Mouse (Mus musculus) MEL (cell line): Measurements from ENCODE around the gene Synpr. TPM values are rescaled to one million over a fixed set of nuclear protein-coding genes. Genes with fewer than 3 reads are reported as not detected.

Experiments used
- DNase-seq: peaks from one replicate; pipeline ENCODE4 v3.0.0; 2011; ENCODE audit warnings: low read depth, low spot score
- H3K27ac ChIP-seq: 2 replicates; pipeline ENCODE4 v1.5.1; 2012; ENCODE audit warnings: low read depth, mild to moderate bottlenecking, control low read depth, low read length, moderate library complexity; ENCODE audit not compliant: control insufficient read depth
- H3K27me3 ChIP-seq, 2 experiments: fragments of 150-350 bp in 1 of 2; sonication (generic) in 1 of 2; 2 replicates each; pipeline ENCODE4 v1.6.1; 2012; ENCODE audit warnings: low read length in 2 of 2, mild to moderate bottlenecking in 2 of 2, improper control_type of control experiment in 1 of 2, moderate library complexity in 1 of 2; ENCODE audit not compliant: insufficient read depth in 2 of 2, control insufficient read depth in 1 of 2
- H3K36me3 ChIP-seq, 2 experiments: 2 replicates each; pipeline ENCODE4 v1.6.1; 2012 to 2014; ENCODE audit warnings: low read length in 2 of 2, improper control_type of control experiment in 1 of 2, inconsistent platforms in 1 of 2, mild to moderate bottlenecking in 1 of 2; ENCODE audit not compliant: insufficient read depth in 2 of 2, control insufficient read depth in 1 of 2
- H3K4me1 ChIP-seq, 2 experiments: fragments of 150-350 bp in 1 of 2; sonication (generic) in 1 of 2; 2 replicates each; pipeline ENCODE4 v1.6.1; 2012; ENCODE audit warnings: low read length in 2 of 2, improper control_type of control experiment in 1 of 2, mild to moderate bottlenecking in 1 of 2; ENCODE audit not compliant: insufficient read depth in 2 of 2, control insufficient read depth in 1 of 2
- H3K4me3 ChIP-seq, 2 experiments: fragments of 150-350 bp in 1 of 2; sonication (generic) in 1 of 2; 2 replicates each; pipeline ENCODE4 v1.5.1; 2012; ENCODE audit warnings: low read depth in 2 of 2, low read length in 2 of 2, mild to moderate bottlenecking in 2 of 2, moderate library complexity in 2 of 2, control low read depth in 1 of 2, improper control_type of control experiment in 1 of 2; ENCODE audit not compliant: control insufficient read depth in 1 of 2, insufficient read depth in 1 of 2
- H3K79me2 ChIP-seq: 2 replicates; pipeline ENCODE4 v1.6.1; 2012; ENCODE audit warnings: mild to moderate bottlenecking, low read length, moderate library complexity; ENCODE audit not compliant: control insufficient read depth, poor library complexity, insufficient read depth
- H3K9ac ChIP-seq: 2 replicates; pipeline ENCODE4 v1.6.1; 2012; ENCODE audit warnings: low read depth, mild to moderate bottlenecking, control low read depth, low read length, moderate library complexity; ENCODE audit not compliant: control insufficient read depth, poor library complexity, severe bottlenecking
- H3K9me3 ChIP-seq: fragments of 150-350 bp; sonication (generic); replicated peaks from 2 replicates; pipeline ENCODE4 v1.6.1; 2012; ENCODE audit warnings: mild to moderate bottlenecking, low read length, improper control_type of control experiment, moderate library complexity; ENCODE audit not compliant: insufficient read depth
- CHD2 ChIP-seq: IDR thresholded peaks from 2 replicates; pipeline ENCODE4 v1.6.1; 2011; ENCODE audit warnings: low read length, improper control_type of control experiment
- E2F4 ChIP-seq: IDR thresholded peaks from 2 replicates; pipeline ENCODE4 v1.6.1; 2011; ENCODE audit warnings: low read depth, low read length, improper control_type of control experiment, borderline replicate concordance
- EP300 ChIP-seq, 2 experiments: IDR thresholded peaks; 2 replicates each; pipeline ENCODE4 v1.6.1; 2011; ENCODE audit warnings: improper control_type of control experiment in 2 of 2, low read length in 2 of 2, low read depth in 1 of 2, mild to moderate bottlenecking in 1 of 2
- ETS1 ChIP-seq: IDR thresholded peaks from 2 replicates; pipeline ENCODE4 v1.6.1; 2012; ENCODE audit warnings: low read depth, mild to moderate bottlenecking, inconsistent platforms, low read length, improper control_type of control experiment, moderate library complexity
- GABPA ChIP-seq: IDR thresholded peaks from 2 replicates; pipeline ENCODE4 v1.6.1; 2012; ENCODE audit warnings: low read depth, mild to moderate bottlenecking, inconsistent platforms, low read length, improper control_type of control experiment, moderate library complexity
- HCFC1 ChIP-seq: IDR thresholded peaks from 2 replicates; pipeline ENCODE4 v1.6.1; 2012; ENCODE audit warnings: low read depth, mild to moderate bottlenecking, inconsistent platforms, low read length, improper control_type of control experiment, moderate library complexity
- JUND ChIP-seq: IDR thresholded peaks from 2 replicates; pipeline ENCODE4 v1.6.1; 2011; ENCODE audit warnings: low read depth, mild to moderate bottlenecking, improper control_type of control experiment, low read length
- MAX ChIP-seq: IDR thresholded peaks from 2 replicates; pipeline ENCODE4 v1.6.1; 2011; ENCODE audit warnings: low read length, improper control_type of control experiment
- MAZ ChIP-seq: IDR thresholded peaks from 2 replicates; pipeline ENCODE4 v1.6.1; 2012; ENCODE audit warnings: low read depth, mild to moderate bottlenecking, inconsistent platforms, low read length, improper control_type of control experiment
- MEF2A ChIP-seq: IDR thresholded peaks from 2 replicates; pipeline ENCODE4 v1.6.1; 2014; ENCODE audit warnings: low read depth, mild to moderate bottlenecking, inconsistent platforms, low read length, improper control_type of control experiment; ENCODE audit not compliant: poor library complexity, insufficient replicate concordance, severe bottlenecking; ENCODE audit errors: extremely low read depth
- NRF1 ChIP-seq: IDR thresholded peaks from 2 replicates; pipeline ENCODE4 v1.6.1; 2014; ENCODE audit warnings: low read depth, mild to moderate bottlenecking, inconsistent platforms, low read length, improper control_type of control experiment, moderate library complexity; ENCODE audit not compliant: poor library complexity, insufficient read depth, severe bottlenecking
- POLR2AphosphoS2 ChIP-seq: IDR thresholded peaks from 2 replicates; pipeline ENCODE4 v1.6.1; 2011; ENCODE audit warnings: low read length, improper control_type of control experiment
- POLR2AphosphoS5 ChIP-seq: IDR thresholded peaks from 2 replicates; pipeline ENCODE4 v1.6.1; 2012; ENCODE audit warnings: low read depth, borderline replicate concordance, mild to moderate bottlenecking, inconsistent platforms, low read length, moderate library complexity, mixed read lengths
- SMC3 ChIP-seq: IDR thresholded peaks from 2 replicates; pipeline ENCODE4 v1.6.1; 2011; ENCODE audit warnings: low read depth, low read length, improper control_type of control experiment
- TBP ChIP-seq: IDR thresholded peaks from 2 replicates; pipeline ENCODE4 v1.8.0; 2011; ENCODE audit warnings: low read depth, low read length, improper control_type of control experiment
- UBTF ChIP-seq: IDR thresholded peaks from 2 replicates; pipeline ENCODE4 v1.6.1; 2012; ENCODE audit warnings: low read depth, mild to moderate bottlenecking, inconsistent platforms, low read length, improper control_type of control experiment, moderate library complexity, borderline replicate concordance; ENCODE audit not compliant: insufficient read depth
- USF1 ChIP-seq: IDR thresholded peaks from 2 replicates; pipeline ENCODE4 v1.6.1; 2014; ENCODE audit warnings: low read depth, mild to moderate bottlenecking, inconsistent platforms, low read length, improper control_type of control experiment, moderate library complexity
- USF2 ChIP-seq, 2 experiments: IDR thresholded peaks; 2 replicates each; pipeline ENCODE4 v1.6.1; 2011 to 2012; ENCODE audit warnings: improper control_type of control experiment in 2 of 2, low read length in 2 of 2, borderline replicate concordance in 1 of 2, inconsistent platforms in 1 of 2, low read depth in 1 of 2, mild to moderate bottlenecking in 1 of 2; ENCODE audit not compliant: insufficient read depth in 1 of 2
- ZC3H11A ChIP-seq: IDR thresholded peaks from 2 replicates; pipeline ENCODE4 v1.6.1; 2012; ENCODE audit warnings: low read depth, mild to moderate bottlenecking, inconsistent platforms, low read length, improper control_type of control experiment
- ZNF384 ChIP-seq: IDR thresholded peaks from 2 replicates; pipeline ENCODE4 v1.6.1; 2012; ENCODE audit warnings: low read depth, mild to moderate bottlenecking, inconsistent platforms, low read length, improper control_type of control experiment
- polyA plus RNA-seq, 2 experiments: library from polyadenylated mRNA; stranded (reverse) in 1 of 2; unstranded in 1 of 2; fragments of >175 nt in 1 of 2; fragments of >200 nt in 1 of 2; gene quantifications; 2 replicates each; pipeline versions ENCODE4 v1.2.1 to v1.2.4; 2012; ENCODE audit warnings: low replicate concordance in 2 of 2, low read depth in 1 of 2; ENCODE audit not compliant: insufficient read length in 2 of 2, insufficient read depth in 1 of 2, missing spikeins in 1 of 2
- total RNA-seq: library from RNA; depleted of rRNA; stranded (reverse); fragments of 300-350 nt; gene quantifications from 2 replicates; pipeline ENCODE4 v1.2.3, GENCODE M21; 2012

Synpr gene
- total and polyA plus RNA-seq, 3 experiments: not detected

GRCm38 (mm10) chr14:13368309-13368708 lies 83.7 kb downstream of the Synpr start:
- no peaks in the 10 kb centered on the region for H3K27me3 ChIP-seq
- TF ChIP-seq TBP: no peak
- no peak for TF ChIP-seq ETS1
- TF ChIP-seq NRF1: no peak
- no peak for TF ChIP-seq GABPA
- no peak for TF ChIP-seq MAX
- no peak for TF ChIP-seq POLR2AphosphoS5
- TF ChIP-seq UBTF: no peak
- no peak for TF ChIP-seq USF1
- TF ChIP-seq EP300 (IDR thresholded peaks at IDR 0.05; ENCODE audit: low read depth in 1 of 2, low read length in 2 of 2): no peak
- no peaks in the 10 kb centered on the region for H3K4me1 ChIP-seq
- H3K27ac ChIP-seq: no peak overlapping the region
- H3K9me3 ChIP-seq: no peaks in the 10 kb centered on the region
- no peaks in the 10 kb centered on the region for H3K79me2 ChIP-seq
- H3K9ac ChIP-seq: no peak overlapping the region
- H3K36me3 ChIP-seq: no peaks in the 10 kb centered on the region
- DNase-seq: no peak
- H3K4me3 ChIP-seq: no peak overlapping the region

- Histone ChIP-seq H3K9me3 (no peaks in the 10 kb centered on the region), H3K9ac (no peak overlapping the region), H3K79me2 (no peaks in the 10 kb centered on the region), H3K4me1 (no peaks in the 10 kb centered on the region), H3K27ac (no peak overlapping the region), H3K4me3 (no peak overlapping the region), H3K27me3 (no peaks in the 10 kb centered on the region), H3K36me3 (no peaks in the 10 kb centered on the region)
- no peak for DNase-seq
- TF ChIP-seq JUND (no peak), E2F4 (no peak)
Measured at GRCm38 (mm10) chr14:13389081-13389480, 104.5 kb downstream of the Synpr start.

GRCm38 (mm10) chr14:13389954-13390353 lies 105.4 kb downstream of the Synpr start:
- H3K27me3 ChIP-seq: no peaks in the 10 kb centered on the region
- H3K4me3 ChIP-seq: no peak overlapping the region
- TF ChIP-seq ZC3H11A (no peak), MEF2A (no peak), USF2 (IDR thresholded peaks at IDR 0.05; ENCODE audit: borderline replicate concordance in 1 of 2, insufficient read depth in 1 of 2, low read depth in 1 of 2, low read length in 2 of 2) (no peak), POLR2AphosphoS5 (no peak), MAZ (no peak), USF1 (no peak), SMC3 (no peak), ZNF384 (no peak), POLR2AphosphoS2 (no peak), TBP (no peak), CHD2 (no peak), HCFC1 (no peak), ETS1 (no peak)
- no peak for DNase-seq
- H3K79me2 ChIP-seq: no peaks in the 10 kb centered on the region
- H3K27ac ChIP-seq: no peak overlapping the region
- H3K9me3 ChIP-seq: no peaks in the 10 kb centered on the region
- H3K4me1 ChIP-seq: no peaks in the 10 kb centered on the region
- H3K36me3 ChIP-seq: no peaks in the 10 kb centered on the region
- no peak overlapping the region for H3K9ac ChIP-seq
